Mouse (Mus musculus) hindbrain, embryonic 14.5 days (tissue): ENCODE measurements around the gene 1110051M20Rik. TPM values are rescaled to one million over a fixed set of nuclear protein-coding genes. Genes with fewer than 3 reads are reported as not detected.
A peak's percentile ranks its signal among the peaks of the same experiment; 100 is the strongest.

Experiments
- ATAC-seq: fragments of 200-750 bp; cut with Nextera tagmentation; 2 replicates; pipeline ENCODE4 v1.8.0; 2017; ENCODE audit warnings: moderate number of reproducible peaks, mild to moderate bottlenecking, moderate TSS enrichment, moderate library complexity; ENCODE audit not compliant: low FRiP score
- DNase-seq: peaks from one replicate; pipeline ENCODE4 v3.0.0-alpha.2; 2015; ENCODE audit warnings: low spot score
- H3K27ac ChIP-seq: fragments of 300-500 bp; sonication (generic); 2 replicates; pipeline ENCODE4 v1.5.1; 2014; ENCODE audit warnings: mild to moderate bottlenecking, moderate library complexity
- H3K27me3 ChIP-seq: fragments of 300-500 bp; sonication (generic); 2 replicates; pipeline ENCODE4 v1.6.1; 2014; ENCODE audit warnings: mild to moderate bottlenecking, low read length, mixed read lengths; ENCODE audit not compliant: control insufficient read depth, insufficient read depth
- H3K36me3 ChIP-seq: fragments of 300-500 bp; sonication (generic); replicated peaks from 2 replicates; pipeline ENCODE4 v1.6.1; 2014; ENCODE audit not compliant: control insufficient read depth, insufficient read depth
- H3K4me1 ChIP-seq: fragments of 300-500 bp; sonication (generic); replicated peaks from 2 replicates; pipeline ENCODE4 v1.6.1; 2014; ENCODE audit warnings: antibody characterized with exemption, low read length, mixed read lengths; ENCODE audit not compliant: control insufficient read depth, insufficient read depth
- H3K4me2 ChIP-seq: fragments of 300-500 bp; sonication (generic); replicated peaks from 2 replicates; pipeline ENCODE4 v1.6.1; 2014; ENCODE audit warnings: mild to moderate bottlenecking, moderate library complexity
- H3K4me3 ChIP-seq: fragments of 300-500 bp; sonication (generic); replicated peaks from 2 replicates; pipeline ENCODE4 v1.5.1; 2014; ENCODE audit warnings: mild to moderate bottlenecking, low read length
- H3K9ac ChIP-seq: fragments of 300-500 bp; sonication (generic); 2 replicates; pipeline ENCODE4 v1.6.1; 2014
- H3K9me3 ChIP-seq: fragments of 300-500 bp; sonication (generic); 2 replicates; pipeline ENCODE4 v1.6.1; 2016; ENCODE audit warnings: low read length; ENCODE audit not compliant: control insufficient read depth
- WGBS: fragments of 180-500 bp; shearing (Covaris S2); extraction: QIAGEN DNeasy Blood & Tissue Kit; methylation state at CpG from one replicate; pipeline ENCODE4 v1.1.7; 2014; 5-methylcytosine and 5-hydroxymethylcytosine counted together
- polyA plus RNA-seq: library from polyadenylated mRNA; unstranded; fragments of >200 nt; fragmentation: Nextera tagmentation; extraction: Ambion mirVana; gene quantifications from 2 replicates; pipeline ENCODE4 v1.2.1, GENCODE M21; 2014

The 1110051M20Rik gene
- polyA plus RNA-seq, 1 experiment from 2014 or later: 143 TPM

DNA sequence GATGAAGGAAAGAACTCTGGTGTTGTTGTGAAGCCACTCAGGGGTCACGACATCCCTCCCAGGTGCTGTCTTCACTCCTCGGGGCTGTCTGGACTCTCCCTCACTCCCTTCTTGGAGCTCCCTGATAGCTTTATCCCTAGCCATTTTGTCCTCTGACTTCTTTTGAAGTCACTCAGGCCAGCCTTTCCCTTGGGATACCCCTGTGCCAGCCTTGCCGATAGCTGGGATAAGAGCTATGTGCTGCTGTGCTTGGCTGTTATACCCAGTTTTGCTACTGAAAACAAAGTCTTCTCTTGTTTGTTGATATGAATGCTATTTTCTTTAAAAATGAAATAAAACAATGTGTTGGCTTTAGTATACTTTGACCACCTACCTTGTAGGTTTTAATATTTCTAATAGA is 90.7 kb downstream of the 1110051M20Rik start:
- Histone ChIP-seq H3K9me3 (no peaks in the 10 kb centered on the region), H3K27me3 (no peaks in the 10 kb centered on the region), H3K4me3 (no peak overlapping the region), H3K9ac (no peak overlapping the region), H3K4me1 (no peaks in the 10 kb centered on the region), H3K36me3 (no peaks in the 10 kb centered on the region), H3K27ac (no peak overlapping the region), H3K4me2 (no peak overlapping the region)
- 41% methylated on average over 3 of the region's 3 CpGs for WGBS
- no peak for DNase-seq
- no peak for ATAC-seq

DNA sequence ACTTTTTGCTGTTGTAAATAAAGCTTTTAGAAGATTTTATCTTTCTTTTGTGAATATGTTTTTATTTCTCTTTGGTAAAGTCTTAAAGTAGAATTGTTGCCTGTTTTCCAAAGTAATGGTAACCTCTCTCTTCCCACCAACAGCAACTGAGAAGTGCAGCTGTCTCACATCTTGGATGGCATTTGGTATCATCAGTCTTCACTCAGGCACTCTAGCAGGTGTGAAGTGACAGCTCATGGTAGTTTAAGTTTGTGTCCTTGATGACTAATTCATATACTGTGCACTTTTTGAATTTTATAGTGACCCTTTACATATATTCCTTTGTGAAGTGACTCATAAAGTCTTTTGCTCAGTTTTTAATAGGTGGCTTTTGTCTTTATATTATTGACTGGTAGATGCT is 92.7 kb downstream of the 1110051M20Rik start:
- Histone ChIP-seq H3K4me1 (no peaks in the 10 kb centered on the region), H3K36me3 (no peaks in the 10 kb centered on the region), H3K4me3 (no peak overlapping the region), H3K9me3 (no peaks in the 10 kb centered on the region), H3K27me3 (no peaks in the 10 kb centered on the region), H3K27ac (no peak overlapping the region), H3K4me2 (no peak overlapping the region), H3K9ac (no peak overlapping the region)
- DNase-seq (no peak), ATAC-seq (no peak)

DNA sequence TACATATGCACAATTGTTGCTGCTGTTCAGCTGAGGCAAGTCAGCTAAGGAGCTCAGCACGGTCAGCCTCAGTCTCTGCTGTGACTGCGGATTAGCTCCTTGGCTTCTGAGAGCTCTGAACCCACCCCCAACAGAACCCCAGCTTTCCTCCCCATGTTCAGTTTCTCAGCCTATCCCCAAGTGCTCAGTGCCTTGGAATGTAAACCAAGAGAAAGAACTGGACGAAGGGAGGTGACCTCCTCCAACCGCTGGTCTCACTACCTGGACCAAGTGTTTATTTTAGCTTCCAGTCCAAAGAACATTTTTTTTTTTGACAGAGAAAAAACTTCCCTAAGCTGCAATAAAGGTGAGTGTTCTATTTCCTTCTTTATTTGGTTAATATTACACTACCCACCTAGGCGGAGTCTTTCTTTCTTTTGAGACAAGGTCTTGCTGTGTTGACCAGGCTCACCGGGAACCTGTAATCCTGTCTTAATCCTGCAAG is 94.5 kb downstream of the 1110051M20Rik start:
- H3K27ac ChIP-seq: no peak overlapping the region
- no peaks in the 10 kb centered on the region for H3K9me3 ChIP-seq
- no peak overlapping the region for H3K9ac ChIP-seq
- H3K4me2 ChIP-seq: no peak overlapping the region
- H3K4me3 ChIP-seq: no peak overlapping the region
- 72% methylated on average over 6 of the region's 6 CpGs for WGBS
- ATAC-seq (no peak), DNase-seq (no peak)
- H3K36me3 ChIP-seq: no peaks in the 10 kb centered on the region
- no peaks in the 10 kb centered on the region for H3K4me1 ChIP-seq
- H3K27me3 ChIP-seq: no peaks in the 10 kb centered on the region

DNA sequence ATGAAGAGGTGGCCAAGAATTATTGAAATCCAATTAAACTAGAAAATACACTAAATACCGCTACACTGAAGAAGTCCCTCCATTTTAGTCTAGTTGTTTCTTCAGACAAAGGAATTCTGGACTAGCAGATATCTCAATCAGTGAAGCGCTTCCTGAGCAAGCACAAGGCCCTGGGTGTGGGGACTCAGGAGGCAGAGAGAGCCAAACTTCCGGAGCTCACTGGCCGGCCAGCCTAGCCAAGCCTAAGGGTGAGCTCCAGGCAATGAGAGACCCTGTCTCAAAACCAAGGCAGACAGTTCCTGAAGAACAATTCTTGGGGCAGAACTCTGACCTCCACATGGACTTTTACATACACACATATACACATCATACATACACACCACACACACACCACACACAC is 95.6 kb downstream of the 1110051M20Rik start:
- Histone ChIP-seq H3K36me3 (no peaks in the 10 kb centered on the region), H3K4me1 (no peaks in the 10 kb centered on the region), H3K9ac (no peak overlapping the region), H3K4me3 (no peak overlapping the region), H3K27ac (no peak overlapping the region), H3K4me2 (no peak overlapping the region), H3K9me3 (no peaks in the 10 kb centered on the region), H3K27me3 (no peaks in the 10 kb centered on the region)
- ATAC-seq (no peak), DNase-seq (no peak)
- WGBS: 68% methylated on average over 4 of the region's 4 CpGs

DNA sequence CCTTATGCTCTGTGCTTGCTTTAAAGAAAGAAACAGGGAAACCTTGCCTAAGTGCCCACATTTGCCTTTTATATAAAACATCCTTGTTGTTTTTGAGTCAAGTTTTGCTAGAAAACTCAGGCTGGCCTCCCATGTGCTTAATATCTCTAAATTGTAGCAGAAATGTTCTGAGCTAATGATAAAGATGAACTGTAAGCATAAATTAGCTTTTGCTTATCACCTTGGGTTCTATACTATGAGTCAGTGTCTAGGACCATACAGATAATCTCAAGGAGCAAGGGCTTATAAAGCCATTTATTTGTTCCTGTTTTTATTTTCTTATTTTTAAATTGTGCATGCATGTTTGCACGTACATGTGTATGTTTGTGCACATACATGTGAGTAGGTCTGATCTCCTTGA is 98.9 kb downstream of the 1110051M20Rik start:
- no peak overlapping the region for H3K27ac ChIP-seq
- no peak overlapping the region for H3K9ac ChIP-seq
- H3K36me3 ChIP-seq: no peaks in the 10 kb centered on the region
- no peak overlapping the region for H3K4me2 ChIP-seq
- H3K4me1 ChIP-seq: no peaks in the 10 kb centered on the region
- WGBS: 93% methylated on average over 1 of the region's 1 CpGs
- 0 out of 2 replicates have a peak, but pooled peaks cover 6% of the 10 kb centered on the region for H3K9me3 ChIP-seq
- DNase-seq (no peak), ATAC-seq (no peak)
- no peak overlapping the region for H3K4me3 ChIP-seq
- no peaks in the 10 kb centered on the region for H3K27me3 ChIP-seq

- no peak overlapping the region for H3K4me2 ChIP-seq
- H3K27me3 ChIP-seq: no peaks in the 10 kb centered on the region
- no peak overlapping the region for H3K4me3 ChIP-seq
- 0 out of 2 replicates have a peak, but pooled peaks cover 6% of the 10 kb centered on the region for H3K9me3 ChIP-seq
- 96% methylated on average over 2 of the region's 2 CpGs for WGBS
- no peak overlapping the region for H3K9ac ChIP-seq
- DNase-seq: no peak
- no peaks in the 10 kb centered on the region for H3K36me3 ChIP-seq
- no peak overlapping the region for H3K27ac ChIP-seq
- no peak for ATAC-seq
- H3K4me1 ChIP-seq: no peaks in the 10 kb centered on the region
Measured at GRCm38 (mm10) chr2:91339591-91339990, 104.9 kb downstream of the 1110051M20Rik start.

- H3K4me1 ChIP-seq: peaks cover 6% of the 10 kb centered on the region; the same call in 1 of the 2 replicates
- DNase-seq: no peak
- no peaks in the 10 kb centered on the region for H3K9me3 ChIP-seq
- H3K36me3 ChIP-seq: no peaks in the 10 kb centered on the region
- 82% methylated on average over 4 of the region's 4 CpGs for WGBS
- no peak for ATAC-seq
- no peak overlapping the region for H3K4me2 ChIP-seq
- no peak overlapping the region for H3K27ac ChIP-seq
- H3K9ac ChIP-seq: no peak overlapping the region
- no peaks in the 10 kb centered on the region for H3K27me3 ChIP-seq
- no peak overlapping the region for H3K4me3 ChIP-seq
Measured at GRCm38 (mm10) chr2:91335128-91335527, 109.4 kb downstream of the 1110051M20Rik start.

- Histone ChIP-seq H3K4me3 (no peak overlapping the region), H3K9me3 (no peaks in the 10 kb centered on the region), H3K9ac (no peak overlapping the region), H3K36me3 (no peaks in the 10 kb centered on the region), H3K27me3 (no peaks in the 10 kb centered on the region), H3K4me2 (no peak overlapping the region), H3K27ac (no peak overlapping the region), H3K4me1 (peaks cover 26% of the 10 kb centered on the region)
- no peak for ATAC-seq
- WGBS: 75% methylated on average over 7 of the region's 7 CpGs
- no peak for DNase-seq
Measured at GRCm38 (mm10) chr2:91331051-91331843, 113.3 kb downstream of the 1110051M20Rik start.

DNA sequence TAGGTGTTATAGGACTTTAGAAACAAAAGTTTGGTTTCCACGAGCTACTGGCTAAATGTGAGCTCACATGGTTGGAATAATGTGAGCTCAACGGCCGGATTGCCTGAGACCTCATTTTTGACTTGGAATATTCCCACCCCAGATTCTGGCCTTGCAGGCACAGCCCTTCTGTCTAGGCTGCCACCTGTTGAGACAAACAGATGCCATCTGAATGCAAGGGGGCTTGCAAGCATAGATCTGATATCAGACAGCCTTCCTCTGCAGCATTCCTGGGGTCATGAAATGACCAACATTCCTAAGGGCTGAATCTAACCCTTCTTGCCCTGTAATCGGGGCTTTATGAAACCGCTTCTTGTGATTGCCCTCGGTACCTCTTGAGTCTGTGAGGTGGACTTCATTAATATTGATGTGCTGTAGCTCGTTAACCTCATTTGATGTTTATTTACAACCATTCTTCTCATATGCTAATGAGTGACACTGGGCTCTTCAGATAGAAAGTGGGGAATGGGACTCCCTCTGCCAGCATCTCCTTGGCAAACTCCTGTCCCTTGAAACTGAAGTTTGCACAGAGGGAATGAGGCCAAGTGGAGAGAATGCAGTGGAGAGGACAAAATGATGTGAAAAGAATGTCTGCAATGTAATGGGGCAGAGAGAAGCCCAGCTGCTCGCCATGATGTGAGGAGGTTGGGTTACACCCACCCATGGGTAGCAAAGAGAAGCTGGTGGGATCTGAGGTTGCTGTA is 114.3 kb downstream of the 1110051M20Rik start:
- ATAC-seq: peak; percentile 47; the same call in 1 of the 2 replicates
- no peak for DNase-seq
- Histone ChIP-seq H3K4me3 (no peak overlapping the region), H3K4me2 (no peak overlapping the region), H3K27me3 (no peaks in the 10 kb centered on the region), H3K36me3 (no peaks in the 10 kb centered on the region), H3K9me3 (no peaks in the 10 kb centered on the region), H3K27ac (no peak overlapping the region), H3K4me1 (peaks cover 26% of the 10 kb centered on the region), H3K9ac (no peak overlapping the region)
- 44% methylated on average over 8 of the region's 8 CpGs for WGBS
